Mouse (Mus musculus) 3T3-L1 (cell line): ENCODE data around the gene Gucy2d.
A peak's percentile ranks its signal among the peaks of the same experiment; 100 is the strongest.

Experiments
- DNase-seq: peaks from one replicate; pipeline ENCODE4 v3.0.0-alpha.2; 2015; ENCODE audit warnings: low read depth, low spot score

The Gucy2d gene

DNA sequence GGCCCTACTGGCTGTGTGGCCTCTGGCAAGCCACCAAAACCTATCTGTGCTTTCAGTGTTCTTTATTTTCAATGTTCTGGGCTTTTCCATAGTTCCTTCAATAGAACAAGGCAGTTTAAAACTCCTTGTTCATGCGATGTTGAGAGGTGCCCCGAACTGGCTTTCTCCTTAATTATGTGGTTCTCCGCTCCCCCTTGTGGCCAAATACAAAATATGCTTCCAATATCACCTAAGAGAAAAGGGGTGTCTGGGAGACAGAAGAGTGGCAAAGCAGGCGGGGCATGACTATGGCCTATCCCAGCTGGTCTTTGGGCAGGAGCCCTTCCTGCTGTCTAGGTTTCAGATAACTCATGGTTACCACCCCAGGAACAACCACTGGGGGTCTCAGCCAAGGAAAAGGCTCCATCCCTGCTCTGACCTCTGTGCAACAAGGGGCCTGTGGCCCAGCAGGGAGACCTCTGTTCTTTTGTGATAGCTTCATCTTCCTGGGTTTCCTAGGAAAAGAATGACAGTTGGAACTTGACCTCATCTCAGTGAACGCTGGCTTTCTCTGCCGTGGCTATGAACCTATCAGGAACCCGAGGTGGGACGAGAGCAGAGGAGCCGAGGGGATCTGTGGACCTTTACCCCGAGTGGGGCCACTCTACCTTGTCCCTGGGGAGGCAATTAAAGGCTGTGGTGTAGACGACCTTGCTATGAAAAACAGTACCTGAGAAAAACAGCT lies 7.5 kb downstream of the Gucy2d start:
- DNase-seq: peak; percentile 74

DNA sequence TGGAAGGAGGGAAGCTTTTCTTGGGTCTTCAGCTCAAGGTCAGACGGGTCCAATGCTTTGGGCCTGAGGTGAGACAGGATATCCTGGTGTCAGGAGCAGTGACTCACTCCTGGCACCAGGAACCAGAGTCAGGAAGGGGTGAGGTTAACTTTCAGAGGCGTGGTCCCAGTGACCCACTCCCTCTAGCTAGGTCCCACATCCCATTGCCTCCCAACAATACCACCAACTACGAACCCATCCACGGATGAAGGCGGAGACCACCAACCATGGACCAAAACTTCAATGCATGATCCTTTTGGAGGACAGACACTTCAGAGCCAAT lies 8.1 kb downstream of the Gucy2d start:
- DNase-seq: no peak

DNA sequence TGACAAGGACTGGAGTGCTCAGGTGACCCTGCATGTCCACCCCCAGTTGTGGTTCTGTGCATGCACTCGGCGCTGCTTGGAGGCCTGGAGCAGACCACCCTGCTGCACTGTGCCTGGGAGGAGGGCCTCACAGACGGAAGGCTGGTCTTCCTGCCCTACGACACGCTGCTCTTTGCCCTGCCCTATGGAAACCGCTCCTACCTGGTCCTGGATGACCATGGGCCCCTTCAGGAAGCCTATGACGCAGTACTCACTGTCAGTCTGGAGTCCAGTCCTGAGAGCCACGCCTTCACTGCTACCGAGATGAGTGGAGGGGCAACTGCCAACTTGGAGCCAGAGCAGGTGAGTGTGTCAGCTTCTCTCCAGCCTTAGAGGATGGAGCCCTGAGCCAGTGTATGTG lies 9.5 kb downstream of the Gucy2d start:
- DNase-seq: no peak

DNA sequence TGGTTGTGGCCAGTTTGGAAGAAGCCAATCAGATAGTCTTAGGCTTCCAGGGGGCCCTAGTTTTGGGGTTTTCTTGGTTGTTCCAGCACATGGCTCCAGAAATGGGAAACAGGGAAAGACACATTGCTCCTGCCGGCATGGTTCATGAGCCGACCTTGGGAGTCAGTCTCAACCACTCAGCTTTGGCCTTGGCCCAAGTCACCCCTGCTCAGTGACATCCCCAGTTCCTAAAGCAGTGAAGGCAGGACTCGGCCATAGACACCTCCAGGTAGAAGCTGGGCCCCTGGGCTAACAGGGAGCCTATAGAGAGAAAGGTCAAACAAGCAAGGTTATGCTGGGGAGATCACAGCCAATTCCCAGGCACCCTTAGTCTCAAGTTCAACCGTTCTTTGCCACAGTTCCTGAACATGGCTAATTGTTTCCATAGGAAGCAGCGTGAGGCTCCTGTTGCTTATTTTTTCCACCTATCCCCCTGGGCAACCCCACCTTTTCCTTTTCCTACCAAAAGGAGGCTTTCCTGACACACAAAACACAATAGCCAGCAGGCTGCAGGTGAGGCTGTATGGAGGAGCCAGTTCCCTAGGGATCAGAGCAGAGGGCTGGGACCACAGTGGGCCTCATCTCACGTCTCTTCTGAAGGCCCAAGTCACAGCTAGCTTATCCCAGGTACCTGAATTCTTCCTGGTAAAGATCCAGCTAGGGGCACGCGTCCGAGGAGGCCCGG lies 14.3 kb downstream of the Gucy2d start:
- DNase-seq: no peak

DNA sequence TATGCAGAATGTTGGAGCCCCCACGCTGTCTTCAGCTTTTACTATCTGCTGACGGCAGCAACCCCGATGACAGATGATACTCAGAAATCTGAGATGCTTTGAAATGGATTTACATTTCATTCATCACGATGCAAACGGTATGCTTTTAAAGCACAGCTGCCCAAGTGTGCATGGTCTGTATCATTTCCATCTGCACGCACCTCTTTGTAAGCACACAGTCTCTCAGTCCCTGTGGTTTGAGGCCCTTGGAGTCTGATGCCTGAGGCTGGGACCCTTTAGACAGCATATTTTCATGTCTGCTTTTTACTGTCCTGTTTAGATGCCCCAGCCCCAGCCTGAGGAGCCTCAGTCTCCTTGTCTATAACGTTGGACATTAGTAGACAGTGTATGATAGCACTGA lies 20.1 kb downstream of the Gucy2d start:
- DNase-seq: no peak

DNA sequence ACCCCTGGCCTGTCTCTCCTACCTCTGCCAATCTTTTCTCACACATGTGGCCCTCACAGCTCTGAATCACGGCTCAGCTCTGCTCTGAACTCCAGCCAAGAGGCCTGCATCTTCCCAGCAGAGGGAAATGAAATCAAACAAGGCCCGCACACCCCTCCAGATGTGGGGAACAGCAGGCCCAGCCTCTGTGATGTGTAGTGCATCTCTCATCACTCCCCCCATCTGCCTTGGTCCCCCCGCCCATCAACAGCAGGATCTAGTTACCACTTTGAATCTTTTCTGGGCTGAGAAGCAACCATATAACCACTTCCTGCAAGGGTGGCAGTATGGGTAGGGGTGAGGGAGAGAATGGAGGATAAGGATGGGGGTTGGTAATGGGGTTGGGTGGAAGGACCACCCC lies 28.9 kb downstream of the Gucy2d start:
- peak; percentile 44 for DNase-seq

DNA sequence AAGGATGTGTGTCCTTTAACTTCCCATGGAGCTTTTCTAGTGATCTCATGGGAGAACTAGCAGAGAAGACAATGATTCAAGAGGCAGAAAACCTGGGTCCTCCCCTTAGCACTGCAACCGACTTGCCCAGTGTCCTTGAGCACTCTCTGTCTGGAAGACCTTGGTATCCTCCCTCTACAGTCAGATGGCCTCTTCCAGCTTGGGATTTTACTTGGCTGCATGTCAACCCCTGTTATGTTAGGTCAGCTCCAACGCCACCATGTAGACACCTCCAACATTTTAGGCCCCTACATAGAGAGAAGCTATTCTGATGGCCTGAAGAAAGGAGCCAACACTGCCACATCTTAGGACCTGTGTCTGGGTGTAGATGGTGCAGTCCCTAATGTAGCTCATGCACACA lies 32.3 kb downstream of the Gucy2d start:
- DNase-seq: no peak

DNA sequence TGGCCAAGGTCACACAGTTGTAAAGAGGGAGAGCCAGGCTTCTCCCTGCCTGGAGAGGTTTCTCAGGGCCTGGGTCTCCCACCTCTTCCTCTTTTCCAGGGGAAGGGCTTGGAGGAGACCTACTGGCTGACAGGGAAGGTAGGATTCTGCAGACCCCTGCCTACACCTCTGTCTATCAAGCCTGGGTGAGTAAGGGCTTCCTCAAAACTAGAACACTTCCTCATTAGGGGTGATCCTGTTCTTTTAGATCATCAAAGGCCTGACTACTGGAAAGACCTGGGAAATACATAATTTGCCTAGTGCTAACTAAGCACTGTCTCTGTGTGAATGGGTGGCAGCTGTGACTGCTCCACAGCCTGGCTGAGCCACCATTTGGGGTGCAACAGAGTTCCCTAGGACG lies 34.3 kb downstream of the Gucy2d start:
- DNase-seq: no peak

DNA sequence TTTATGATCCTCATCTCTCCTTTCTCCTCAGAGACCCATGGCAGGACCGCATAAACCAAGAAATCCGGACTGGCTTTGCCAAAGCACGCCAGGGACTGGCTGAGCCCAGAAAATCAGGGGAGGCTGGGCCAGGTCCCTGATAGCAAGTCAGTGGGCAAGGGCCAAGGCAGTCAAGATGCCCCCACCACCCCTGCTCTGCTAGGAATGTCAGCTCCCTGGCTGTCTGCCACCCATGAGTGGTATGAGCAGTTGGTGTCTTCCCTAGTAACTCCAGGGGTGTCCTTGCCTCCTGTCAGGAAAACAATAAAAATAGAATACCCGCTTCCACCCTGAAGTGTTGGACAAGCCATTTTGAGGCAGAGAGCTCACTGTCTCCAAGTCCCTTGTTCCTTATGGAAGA lies 36.9 kb downstream of the Gucy2d start:
- DNase-seq: no peak

DNA sequence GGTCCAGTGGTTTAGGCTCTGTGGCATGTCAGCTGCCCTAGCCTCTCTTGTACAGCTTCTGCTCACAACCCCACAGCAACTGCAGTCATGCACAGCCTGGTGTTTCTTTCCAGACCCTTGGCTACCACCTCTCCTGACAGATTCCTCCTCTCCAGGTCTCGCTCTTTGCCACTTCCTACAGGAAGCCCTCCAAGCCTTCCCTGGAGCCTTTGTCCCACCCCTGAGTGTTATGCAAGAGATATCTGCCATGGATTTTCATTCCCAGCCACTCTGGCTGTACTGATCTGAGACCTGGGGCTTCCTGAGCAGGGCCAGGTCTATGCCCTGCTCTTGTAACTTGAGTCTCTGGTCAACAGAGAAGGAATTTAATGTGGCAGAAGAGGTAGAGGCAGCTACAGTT lies 40.3 kb downstream of the Gucy2d start:
- DNase-seq: no peak

DNA sequence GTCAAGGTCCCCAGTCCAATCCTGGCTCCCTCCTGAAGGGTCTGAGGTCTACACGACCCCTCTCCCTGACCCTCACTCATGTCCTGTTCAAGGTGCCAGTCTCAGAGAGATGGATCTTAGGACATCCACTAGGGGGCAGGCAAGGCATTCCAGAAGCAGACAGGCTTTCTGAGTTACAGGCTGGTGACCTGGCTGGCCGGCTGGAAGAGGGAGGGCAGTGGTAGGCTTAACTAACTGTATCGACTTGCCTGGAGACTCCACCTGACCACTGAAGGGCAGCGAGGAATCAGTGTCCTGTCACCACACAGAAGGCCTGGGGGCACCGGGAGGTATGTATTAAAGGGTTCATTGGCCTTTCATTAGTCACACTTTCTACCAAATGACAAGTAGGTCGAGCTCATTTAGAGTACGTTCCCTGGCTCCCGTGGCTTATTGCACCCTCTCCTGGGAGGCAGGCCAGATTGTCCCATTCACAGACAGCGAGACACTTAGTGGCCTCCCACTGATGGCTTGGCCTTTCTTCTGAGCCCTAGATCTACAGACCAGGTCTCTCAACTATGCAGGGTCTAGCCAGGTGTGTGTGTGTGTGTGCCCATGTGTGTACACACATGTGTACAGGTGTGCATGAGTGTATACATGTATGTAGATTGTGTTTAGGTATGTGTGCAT lies 41.0 kb downstream of the Gucy2d start:
- DNase-seq: peak; percentile 84

DNA sequence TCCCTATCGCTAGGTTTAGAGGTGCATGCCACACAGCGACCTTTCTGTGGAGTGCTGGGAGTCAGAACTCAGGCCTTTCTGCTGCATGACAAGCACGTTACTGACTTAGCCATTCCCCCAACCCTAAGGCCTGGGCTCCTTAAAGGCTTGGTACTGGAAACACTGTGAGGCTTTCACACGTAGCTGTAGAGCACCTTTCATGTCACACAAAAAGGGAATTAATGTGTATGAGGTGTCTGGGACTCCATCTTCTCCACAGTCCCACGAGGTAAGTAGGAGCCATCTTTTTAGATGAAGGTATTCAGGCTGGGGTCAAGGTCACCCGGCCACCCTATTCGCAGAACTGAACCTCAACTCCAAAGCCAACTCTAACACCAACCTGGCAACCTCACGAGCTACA lies 41.6 kb downstream of the Gucy2d start:
- no peak for DNase-seq

DNA sequence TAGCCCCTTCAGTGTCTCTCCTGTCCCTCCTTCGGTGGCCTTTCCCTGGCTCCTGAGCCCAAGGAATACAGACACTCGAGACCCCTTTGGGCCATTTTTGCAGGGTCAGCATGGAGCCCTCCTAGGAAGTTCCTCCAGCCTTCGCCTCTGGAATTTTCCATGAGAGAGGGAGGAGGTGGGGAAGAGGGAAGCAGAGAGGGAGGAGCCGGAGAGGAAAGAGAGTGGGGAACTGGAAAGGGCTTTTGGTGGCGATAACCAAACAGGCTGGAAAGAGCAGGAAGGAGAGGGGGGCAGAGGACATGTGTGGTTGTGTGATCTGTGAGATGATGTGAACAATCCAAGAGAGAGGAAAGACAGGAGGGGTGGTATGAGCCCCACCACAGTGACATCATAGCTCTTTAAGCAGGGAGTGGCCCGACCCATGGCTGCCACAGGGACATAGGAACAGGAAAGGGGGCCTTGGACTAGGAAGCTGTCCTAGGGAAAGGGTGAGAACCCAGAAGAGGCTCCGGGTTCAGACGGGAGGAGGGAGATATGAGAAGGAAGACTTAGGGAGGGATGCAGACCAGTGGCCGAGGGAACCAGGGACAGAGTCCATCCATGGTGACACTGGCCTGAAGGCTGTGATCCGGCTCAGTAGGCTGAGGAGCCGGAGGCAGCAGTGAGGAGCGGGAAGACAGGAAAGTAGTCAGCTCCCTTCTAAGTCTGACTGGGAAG lies 42.5 kb downstream of the Gucy2d start:
- DNase-seq: no peak

DNA sequence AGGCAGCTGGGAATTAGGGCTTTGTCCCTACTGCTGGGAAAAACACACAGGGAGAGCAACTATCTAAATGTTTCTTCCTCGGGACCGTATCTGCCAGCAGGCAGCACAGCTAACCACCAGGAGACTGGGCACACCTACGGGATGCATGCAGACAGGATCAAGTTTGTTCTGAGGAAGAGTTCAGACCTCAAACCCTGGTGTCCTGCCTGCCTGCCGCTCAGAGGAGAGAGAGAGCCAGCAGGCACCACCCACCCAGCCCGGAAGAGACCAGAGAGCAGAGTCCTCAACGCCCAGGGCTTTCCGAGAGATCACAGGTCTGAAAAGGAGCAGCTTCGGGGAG lies 43.0 kb downstream of the Gucy2d start:
- DNase-seq: no peak

DNA sequence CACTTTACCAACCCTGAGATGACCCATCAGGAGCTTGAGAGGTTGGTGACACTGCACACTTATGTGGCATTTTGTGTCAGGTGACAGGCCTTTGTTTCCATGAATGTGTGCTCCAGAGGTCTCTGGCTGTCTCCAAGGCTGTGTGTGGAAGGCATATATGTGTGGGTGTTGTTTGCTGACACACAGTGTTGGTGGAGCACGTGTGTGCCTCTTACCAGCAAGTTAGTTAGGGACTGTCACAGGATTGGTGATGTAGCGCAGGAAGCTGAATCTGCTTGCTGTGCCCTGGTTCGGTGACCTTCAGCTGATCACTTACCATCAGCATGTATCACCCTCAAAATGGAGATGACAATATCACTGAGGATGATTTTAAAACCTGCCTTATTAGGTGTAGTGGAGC lies 44.7 kb downstream of the Gucy2d start:
- DNase-seq: no peak

DNA sequence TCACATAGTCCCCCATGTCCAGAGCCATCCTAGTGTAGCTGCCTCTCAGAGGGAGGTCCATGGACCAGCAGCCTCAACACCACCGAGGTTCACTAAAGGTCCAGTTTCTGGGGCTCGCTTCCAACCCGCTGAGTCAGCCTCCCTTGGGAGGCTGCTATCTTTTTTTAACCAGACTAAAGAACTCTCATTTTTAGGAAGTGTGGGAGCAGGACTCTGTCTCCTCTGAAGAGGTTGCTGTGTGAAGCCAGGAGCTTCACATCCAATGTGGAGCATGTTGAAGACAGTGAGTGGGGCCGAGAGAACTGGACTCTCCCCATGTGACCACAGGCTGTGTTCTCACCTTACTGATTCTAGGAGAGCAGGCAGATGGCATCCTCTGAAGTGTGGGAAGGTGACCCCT lies 45.3 kb downstream of the Gucy2d start:
- peak; percentile 75 for DNase-seq

DNA sequence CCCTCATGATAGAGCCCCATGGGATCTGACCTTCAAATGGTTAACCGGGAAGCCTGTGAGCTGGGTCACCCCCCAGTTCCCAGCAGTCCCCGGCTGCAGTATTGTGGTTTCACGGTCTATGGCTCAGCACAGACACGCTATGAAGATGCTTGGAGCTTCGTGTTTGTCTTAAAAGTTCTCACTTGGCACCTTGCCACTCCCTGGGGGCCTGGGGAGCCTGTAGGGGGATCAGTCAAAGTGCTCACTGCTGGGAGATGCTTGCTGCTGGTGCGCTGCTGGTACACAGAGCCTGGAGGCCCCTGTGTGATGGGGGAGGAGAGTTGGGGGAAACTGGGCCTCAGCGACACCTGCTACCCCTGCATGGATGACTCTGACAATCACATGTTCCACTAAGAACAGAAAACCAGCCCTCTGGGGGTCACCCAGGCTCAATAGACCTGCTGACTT lies 46.3 kb downstream of the Gucy2d start:
- no peak for DNase-seq

DNA sequence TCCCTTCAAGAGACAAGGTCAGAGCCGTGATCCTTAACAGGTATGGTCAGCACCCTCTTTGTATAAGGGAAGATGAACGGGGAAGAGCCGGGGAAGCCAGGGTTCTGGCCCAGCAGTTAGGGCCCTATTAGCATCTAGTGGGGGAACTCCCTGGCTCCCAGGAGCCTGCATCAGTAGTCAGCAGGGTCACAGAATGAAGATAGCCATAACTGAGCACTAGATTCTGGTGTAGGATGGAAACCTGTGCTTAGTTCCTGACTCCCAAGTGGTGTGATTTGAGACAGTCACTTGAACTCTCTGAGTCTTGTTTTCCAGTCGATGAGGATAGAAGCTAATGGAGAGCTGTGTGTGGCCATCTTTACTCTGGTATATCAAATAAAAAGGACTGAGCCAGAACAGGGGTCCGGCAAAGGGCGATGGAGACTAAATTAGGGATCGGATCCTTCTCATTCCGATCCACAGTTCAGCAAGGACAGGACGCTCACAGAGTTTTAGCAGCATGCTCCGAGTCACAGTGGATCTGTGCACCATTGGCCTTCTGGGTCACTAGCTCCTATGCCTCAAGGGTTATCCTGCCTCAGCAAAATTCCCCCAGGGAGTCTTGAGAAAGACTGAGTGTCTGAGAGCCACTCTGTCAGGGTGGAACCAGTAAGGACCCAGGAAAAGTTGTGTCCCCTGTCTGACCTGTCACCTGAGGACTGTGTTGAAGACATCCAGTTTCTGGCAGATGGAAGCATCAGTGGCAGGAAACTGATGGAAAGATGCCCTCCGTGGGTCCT lies 47.2 kb downstream of the Gucy2d start:
- DNase-seq: no peak

DNA sequence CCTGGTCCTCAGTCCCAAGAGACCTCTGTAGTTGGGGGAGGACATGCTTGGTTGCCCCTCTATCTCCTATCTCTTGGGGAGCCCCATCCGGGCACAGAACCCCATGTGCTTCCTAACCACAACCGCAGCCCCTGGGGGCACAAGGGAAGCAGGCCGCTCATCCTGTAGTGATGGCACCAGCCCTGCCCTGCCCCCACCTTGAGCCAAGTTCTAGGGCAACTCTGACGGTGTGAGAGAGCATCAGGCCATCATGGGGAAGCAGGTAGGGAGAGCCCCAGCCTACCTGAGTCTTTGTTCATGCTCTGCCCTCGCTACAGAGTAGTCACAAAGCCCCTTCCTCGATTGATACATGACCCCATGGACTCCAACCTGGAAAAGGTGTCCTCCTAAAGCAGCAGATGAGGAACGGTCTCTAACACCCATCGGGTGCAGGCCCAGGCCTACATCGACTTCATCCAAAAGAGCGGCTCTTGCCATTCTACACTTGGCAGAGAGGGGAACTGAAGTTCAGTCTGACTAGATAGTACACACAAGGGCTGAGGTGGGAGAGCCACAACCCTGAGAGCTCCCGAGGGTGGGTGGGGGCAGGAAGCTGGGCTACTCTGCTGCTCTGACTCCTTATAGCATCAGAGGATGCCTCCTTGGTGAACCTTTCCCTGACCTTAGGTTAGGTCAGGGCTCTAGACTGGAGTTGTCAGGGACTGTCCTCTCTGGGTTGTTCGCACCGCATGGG lies 48.3 kb downstream of the Gucy2d start:
- no peak for DNase-seq

DNA sequence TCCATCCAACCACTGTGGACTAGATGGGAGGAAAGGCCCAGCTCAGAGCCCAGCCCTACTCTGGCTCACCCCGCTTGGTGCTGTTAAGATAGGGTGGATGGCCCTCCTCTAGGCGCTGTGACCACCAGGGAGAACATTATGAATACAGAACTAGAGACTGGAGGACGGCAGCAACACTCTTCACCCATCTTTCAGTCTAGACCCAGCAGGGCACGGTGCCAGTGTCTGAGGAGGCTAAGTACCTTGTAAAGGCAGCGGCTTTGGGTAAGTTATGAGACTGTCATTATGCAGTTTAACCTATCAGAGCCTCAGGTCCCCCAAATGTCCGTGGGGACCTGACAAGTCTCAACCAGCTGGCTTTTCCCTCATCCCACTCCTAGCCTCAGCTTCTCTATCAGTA lies 48.9 kb downstream of the Gucy2d start, which contains the start of gene Lrrc32:
Gene Lrrc32 (plus strand): TSS at position 153 of the 400 bp plus-strand sequence.
- no peak for DNase-seq

DNA sequence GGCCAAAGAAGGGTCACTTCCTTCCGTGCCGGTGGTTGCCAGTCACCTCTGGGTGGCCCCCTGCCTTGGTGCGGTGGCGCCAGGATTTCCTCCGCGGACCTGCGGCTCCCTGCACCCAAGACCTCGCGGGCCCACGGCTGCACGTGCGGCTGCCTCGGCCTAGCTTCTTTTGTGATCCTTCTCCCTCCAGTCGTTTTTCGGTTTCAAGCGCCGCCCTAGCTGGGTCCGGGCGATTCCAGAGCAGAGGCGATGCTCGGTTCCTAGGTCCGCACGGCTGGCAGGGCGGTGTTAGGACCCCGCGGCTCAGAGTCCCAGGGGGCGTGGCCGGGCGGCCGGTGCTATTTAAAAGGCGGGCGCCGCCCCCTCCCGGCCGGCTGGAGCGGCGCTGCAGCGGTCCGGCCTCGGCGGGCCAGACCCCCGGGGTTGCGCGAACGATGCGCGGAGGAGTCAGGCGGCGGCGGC lies 49.4 kb downstream of the Gucy2d start:
- no peak for DNase-seq
